Mouse (Mus musculus) cerebellum, adult 9-11 months (tissue): ENCODE measurements around the gene Syt12.

Experiments used
- DNase-seq: peaks from one replicate; pipeline ENCODE4 v3.0.0; 2022

The Syt12 gene

DNA sequence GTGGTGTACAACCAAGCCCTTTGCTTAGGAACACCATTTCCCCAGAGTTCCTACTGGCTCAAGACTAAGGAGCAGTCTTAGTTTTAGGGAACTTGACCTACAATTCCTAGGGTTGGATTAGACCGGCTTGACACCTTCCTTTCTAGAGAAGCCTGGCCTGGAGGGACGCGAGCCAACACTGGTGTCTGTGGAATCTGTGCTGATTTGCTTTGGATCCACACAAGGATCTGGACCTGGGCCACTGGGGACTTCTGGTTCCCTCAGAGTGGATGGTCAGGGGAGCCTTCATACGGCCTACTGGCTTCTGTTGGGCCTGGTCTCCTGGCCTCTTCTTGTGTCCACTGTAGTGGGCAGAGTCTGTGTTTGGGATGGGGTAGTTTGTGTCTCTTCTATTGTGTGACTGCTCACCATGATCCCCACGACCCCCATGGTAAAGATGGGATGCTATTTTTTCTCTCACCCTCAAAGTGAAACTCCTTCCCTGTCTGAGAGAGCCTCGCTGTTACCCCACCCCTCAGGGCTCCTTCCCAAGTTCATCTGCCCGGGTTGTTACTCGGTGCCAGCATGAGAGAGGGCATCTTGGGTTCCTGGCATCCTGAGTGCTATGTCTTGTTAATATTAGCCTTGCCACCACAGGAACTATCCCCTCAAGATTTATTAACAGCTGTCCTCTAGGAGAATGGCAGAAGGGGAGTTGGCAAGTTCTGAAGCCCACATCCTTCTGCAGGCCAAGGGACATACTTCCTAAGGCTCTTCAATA, 30.4 kb downstream of the Syt12 start:
- peak; percentile 66 for DNase-seq

DNA sequence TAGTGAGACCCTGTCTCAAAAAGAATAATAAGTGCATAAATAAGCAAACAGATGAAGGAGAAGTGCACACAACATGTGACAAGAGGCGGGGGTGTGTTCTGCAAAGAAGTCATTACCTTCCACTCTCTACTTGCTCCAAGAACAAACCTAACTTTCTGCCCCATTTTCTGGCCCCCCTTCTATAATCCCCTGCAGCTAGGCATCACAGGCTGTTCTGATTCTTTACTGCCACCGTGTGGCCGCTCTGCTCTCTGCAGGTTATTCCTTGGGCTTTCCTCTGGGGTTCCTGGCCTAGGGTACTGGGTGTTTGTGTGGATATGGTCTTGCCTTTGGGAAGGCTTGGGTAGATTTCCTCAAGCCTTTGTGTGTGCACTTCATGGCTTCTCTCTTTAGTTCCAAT, 34.8 kb downstream of the Syt12 start:
- DNase-seq: peak; percentile 73

DNA sequence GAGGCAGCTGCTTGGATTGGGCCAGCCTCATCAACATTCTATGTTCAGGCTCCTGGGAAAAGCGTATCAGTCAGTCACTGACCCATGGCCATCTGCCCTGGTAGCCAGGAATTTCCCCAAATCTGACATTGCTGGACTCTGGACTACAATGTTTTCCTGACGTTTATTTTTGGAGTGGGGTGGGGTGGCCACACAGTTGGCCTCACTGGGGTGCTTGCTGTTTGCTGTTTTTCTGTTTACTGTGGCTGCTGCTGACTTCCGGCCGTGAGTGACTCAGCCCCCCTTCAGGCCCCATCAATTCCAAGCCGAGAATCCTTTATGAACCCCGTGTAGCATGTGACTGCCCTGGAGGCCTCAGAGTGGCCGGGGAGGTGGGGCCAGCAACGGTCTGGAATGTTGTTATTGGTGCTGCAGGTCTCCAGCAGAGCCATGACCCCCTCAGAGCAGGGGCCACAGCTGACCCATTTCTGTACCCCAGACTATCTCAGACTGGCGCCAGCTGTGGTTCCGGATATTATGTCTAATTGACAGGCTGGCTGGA, 35.6 kb downstream of the Syt12 start:
- peak; percentile 43 for DNase-seq

DNA sequence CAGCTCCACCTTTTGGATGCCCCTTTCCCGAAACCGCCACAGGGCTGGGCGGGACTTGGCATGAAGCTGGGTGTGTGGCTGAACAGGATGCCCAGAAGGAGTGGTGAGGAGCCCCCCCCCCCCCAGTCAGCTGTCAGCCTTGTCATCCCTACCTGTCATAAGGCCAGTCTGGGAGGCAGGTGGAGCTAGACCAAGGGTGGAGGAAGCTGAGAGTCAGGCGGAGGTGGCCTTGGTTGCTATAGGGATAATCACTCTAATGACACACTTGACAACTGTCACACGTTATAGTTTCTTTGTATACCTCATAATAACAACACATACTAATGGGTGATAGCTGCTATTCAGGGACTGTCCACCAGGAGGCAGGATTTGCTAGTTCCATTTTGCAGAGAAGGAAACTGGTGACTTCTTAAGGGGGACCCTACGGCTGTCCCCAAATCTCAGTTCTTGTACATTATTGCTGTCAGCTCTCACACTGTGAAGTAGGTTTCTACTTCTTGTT, 36.1 kb downstream of the Syt12 start:
- DNase-seq: peak; percentile 58

DNA sequence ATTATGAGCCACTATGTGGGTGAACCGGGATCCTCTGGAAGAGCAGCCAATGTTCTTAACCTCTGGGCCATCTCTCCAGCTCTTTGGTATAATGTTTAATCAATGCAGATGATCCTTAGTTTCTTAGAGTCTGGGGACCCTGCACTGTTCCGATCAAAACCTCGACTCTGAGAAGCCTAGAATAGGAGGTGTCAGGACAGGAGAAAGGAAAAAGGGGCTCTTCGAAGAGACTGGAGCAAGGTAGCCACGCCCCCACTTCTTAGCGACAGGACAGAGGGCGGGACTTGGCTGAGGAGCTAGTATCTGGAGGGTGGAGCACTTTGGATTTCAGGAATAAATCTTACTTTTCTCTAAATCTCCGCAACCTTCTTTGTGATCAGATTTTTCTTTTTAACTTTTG, 37.0 kb downstream of the Syt12 start:
- no peak for DNase-seq

DNA sequence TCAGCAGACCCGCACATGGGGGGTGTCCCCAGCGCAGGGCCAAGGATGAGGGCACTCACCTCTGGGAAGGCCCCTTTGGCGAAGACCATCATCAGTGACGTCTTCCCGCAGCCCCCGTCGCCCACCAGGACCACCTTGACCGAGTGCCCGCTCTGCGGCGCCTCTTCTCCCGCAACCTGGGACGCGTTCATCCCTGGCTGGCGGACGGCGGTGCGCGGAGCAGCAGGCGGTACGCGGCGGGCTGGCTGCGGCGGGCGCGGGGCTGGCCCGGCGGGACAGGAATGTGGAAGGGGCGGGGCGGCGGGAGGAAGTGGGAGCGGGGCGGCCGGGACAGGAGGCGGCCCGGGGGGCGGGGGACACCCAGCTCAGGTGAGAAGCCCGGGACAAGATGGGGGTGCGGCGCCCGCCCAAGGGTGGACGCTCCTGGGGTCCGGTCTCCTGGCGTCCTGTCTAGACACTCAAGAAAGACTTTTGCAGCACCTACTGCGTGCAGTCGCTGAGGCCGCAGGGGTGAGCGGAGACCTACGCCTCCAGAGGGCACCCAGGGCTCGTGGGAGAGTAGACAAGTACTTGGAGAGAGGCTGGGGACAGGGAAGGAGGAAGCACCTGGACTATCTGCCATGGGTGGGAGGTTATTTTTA, 38.0 kb downstream of the Syt12 start, which contains the start of gene Rhod:
Gene Rhod (minus strand): TSS at position 272 of the 641 bp plus-strand sequence.
- peak; percentile 32 for DNase-seq

DNA sequence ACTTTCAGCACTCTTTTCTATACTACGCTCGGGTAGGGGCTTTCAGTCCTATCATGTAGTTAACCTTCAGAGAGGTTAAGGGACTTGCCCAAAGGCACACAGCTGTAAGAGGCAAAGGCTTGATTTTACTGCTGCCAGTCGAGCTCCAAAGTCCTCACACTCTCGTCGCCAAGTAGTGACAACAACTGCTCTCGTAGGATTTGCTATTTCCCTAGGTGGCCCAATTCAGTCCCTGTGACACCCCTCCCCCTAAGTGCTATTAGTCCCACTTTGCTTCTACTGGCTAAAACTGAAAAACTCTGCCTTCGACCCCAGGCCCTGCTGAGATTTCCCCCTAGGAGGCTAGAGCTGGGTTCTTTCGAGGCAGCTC, 38.5 kb downstream of the Syt12 start:
- no peak for DNase-seq

DNA sequence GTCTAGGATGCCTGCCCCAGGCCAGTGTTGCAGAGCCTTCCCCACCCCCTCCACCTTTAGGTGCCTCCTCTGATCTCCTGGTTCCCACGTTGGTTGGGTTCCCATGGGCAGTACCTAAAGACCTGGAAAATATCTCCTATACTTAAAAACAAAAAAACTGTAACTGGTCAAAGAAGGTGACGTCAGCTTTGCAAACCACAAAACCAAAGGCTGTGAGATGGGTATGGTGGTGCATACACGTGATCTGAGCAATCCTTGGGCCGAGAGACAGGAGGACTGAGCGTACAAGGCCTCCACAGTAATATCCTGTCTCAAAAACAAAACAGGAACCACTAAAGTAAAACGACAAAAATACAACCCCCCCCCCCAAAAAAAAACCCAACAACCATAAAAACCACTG, 39.4 kb downstream of the Syt12 start:
- no peak for DNase-seq

DNA sequence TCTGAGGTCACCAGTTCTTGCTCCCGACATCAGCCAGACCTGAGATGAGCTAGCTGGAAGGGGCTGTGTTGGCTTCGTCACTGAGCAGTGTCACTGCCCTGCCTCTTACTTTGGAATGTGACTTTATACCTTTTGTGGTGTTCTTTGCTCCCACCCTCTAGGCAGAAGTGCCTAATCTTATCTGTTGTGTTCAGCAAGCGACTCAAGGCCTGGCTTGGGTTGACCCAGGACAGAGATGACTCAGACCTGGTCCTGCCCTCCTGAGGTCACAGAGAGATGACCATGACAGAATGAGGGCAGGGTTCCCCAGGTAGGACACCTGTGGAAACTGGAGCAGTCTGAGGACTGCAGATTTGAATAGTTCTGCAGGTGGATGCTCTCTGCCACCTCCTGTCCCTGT, 41.0 kb downstream of the Syt12 start:
- DNase-seq: no peak

DNA sequence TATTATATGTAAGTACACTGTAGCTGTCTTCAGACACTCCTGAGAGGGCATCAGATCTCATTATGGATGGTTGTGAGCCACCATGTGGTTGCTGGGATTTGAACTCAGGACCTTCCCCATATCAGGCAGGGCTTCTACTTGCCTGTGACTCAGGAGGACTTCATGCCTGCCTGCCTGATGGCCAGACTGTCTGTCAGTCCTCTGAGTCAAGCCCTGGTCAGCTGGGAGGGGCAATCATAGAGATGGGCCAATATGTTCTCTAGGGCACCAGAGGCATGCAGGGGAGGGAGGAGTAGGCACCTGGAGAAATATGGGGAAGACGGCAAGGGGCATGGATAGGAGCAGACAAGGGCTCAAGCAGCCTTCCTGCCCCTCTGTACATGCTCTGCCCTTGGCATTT, 42.2 kb downstream of the Syt12 start:
- no peak for DNase-seq

DNA sequence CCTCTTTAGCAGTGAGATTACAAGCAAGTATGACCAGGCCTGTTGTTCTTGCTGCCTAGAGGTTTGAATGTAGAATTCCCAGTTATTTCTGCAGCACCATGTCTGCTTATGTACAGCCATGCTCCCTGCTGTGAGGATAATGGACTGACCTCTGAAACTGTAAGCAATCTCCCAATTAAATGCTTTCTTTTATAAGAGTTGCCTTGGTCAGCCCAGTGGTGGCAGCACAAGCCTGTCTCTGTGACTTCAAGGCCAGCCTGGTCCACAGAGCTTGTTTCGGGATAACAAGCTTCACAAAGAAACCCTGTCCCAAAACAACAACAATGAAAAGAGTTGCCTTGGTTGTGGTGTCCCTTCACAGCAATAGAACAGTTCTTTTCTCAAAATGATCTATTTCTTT, 43.5 kb downstream of the Syt12 start:
- DNase-seq: no peak

DNA sequence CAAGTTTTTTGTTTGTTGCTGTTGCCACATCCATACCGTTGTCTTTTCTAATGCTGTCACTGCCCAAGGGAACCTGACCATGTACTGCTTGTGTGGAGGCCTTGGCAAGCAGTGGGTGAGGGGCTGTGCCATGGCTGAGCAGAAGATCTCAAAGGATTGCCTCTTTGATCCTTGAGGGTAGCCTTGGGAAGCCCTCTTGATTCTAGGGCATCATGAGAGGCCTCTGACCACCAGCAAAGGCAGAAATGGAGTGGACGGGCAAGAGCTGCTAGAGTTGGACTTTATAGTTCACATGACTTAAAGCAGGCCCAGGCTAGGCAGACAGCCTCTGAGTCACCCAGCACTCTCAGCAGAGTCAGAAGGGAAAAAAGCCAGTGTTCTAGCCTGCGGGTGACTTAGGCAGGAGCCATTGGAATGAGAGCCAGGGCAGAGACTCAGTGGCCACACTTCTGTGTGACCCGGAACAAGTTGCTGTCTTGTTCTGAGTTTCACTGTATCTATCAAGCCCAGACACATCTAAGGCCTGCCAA, 47.1 kb downstream of the Syt12 start:
- DNase-seq: no peak

DNA sequence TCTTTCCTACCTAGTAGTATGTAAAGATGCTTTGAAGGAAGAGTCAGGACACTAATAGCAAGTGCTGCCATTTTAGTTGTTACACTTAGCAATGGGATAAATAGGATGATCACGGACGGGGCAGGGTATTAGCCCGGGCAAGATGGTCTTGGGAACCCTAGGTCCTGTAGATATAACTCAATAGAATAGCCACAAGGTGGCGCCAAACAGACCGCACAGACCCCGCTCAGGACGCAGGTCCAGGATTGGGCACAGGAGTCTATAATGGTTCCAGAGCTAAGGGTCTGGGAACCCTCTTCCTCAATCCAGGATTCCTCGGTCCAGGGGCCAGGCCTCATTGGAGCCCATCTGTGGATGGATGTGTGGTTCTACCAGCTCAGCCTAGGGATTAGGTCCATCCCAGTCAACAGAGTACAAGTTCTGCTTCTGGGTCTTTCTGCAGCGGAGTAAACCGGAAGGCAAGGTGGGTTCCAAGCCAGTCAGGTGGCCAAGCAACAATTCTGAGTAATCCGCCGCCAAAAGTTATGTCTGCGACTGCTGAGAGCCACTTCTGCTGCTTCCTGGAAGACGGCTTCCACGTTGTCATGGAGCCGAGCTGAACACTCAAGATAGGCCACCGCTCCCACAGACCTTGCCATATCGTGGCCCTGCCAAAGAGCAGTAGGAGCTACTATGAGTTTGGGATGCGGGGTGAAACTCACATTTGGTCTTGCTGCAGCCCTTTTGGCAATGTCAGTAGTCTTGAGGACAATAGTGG, 51.5 kb downstream of the Syt12 start:
- DNase-seq: no peak

DNA sequence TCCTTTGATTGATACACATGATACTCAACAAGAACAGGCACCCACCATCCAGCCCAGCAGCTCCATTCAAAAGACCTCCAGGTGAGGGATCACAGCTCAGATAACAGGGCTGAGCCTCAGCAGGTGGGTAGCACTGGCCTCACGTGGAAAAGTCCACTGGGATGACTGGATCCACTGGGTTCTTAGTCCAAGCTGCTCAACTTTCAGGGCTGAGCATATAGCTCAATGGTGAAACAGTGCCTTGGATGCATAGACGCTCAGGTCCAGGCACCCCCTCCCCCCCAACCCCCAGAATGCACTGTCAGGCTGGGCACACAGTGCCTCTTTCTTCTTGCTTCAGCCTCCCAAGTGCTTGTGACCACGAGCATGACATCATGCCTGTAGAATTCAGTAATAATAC, 54.2 kb downstream of the Syt12 start:
- DNase-seq: no peak

DNA sequence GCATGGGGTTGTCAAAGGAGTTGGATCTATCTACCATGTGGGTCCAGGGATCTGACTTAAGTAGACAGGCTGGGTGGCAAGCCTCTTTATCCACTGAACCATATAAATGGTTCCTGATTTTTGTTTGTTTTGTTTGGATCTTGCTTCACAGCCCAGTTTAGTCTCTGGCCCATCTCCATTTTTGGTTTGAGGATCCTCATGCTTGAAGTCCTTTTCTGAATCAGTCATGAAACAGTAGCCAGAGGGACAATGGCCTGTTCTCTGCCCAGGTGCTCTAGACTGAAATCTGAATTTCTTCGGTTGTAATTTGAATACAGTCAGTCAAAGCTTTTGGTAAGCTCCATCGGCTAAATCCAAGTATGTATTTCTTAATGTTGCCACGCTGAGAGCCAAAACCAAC, 54.7 kb downstream of the Syt12 start:
- DNase-seq: no peak

DNA sequence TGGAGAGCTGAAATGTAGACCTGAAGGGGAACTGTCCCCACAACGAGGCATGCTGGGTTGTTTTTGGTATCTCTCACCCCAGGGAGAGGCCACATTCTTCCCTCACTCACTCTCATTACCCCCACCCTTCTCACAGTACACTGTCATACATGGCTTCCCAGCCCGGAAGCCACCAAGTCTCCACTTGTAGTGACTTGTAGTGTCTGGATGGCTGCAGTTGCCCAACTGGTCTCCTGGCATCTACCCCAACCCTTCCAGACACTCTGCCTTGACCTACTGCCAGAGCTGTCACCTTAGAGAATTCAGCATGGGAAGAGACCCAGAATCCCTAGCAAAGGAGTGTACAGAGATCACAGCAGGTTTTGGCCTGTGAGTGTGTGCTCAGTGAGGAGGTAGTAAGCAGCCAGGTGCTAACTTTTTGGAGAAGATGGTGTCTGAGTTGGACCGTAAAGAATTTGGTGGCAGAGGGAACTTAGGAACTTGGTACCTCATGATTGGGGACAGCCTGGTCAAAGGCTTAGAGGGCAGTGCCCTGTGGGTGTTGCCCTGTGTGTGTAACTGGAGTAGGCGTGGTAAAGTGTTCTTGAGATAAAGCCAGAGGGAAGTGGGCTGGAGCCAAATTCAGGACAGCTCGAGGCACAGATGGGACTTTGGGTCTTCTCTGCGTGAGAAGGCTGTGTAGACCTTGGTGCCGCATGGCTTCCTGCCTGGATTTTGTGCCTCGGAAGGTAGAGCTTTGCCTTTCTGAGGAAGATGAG, 56.9 kb downstream of the Syt12 start:
- DNase-seq: peak; percentile 85

DNA sequence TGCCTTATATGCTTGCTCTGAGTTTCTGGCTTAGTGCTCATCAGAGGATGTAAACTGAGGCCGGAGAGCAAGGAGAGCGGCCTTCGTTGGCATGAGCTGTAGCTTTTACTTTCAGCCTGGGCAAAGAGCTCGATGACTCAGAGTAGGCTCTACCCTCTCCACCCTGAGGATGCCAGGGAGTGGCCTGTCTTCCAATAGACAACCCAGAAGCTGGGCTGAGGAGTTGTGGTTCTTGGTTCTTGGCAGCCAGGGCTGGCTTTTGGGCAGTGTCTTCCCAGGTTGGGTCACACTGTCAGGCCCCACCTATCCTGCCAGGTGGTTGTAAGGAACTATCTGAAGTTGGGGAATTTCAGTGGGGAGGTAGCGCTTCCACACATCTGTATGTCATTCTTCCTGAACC, 57.5 kb downstream of the Syt12 start:
- peak; percentile 38 for DNase-seq

DNA sequence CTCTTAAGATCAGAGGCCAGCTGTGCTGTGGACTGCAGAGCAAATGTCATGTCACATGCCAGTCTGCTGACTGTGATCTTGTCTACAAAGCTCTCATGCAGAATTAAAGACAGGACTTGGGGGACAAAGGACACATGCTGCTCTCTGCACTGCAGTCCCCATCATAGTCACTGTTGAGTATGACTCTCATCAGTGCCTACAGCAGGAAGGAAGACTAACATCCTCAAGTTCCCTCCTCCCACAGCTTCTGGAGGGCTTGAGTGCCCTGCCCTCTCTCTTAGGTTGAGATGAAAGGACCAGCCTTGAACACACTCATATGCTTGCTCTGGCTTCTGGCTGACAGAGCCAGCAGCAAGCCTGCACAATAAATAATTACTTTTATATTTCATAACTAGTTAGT, 59.5 kb downstream of the Syt12 start:
- no peak for DNase-seq

DNA sequence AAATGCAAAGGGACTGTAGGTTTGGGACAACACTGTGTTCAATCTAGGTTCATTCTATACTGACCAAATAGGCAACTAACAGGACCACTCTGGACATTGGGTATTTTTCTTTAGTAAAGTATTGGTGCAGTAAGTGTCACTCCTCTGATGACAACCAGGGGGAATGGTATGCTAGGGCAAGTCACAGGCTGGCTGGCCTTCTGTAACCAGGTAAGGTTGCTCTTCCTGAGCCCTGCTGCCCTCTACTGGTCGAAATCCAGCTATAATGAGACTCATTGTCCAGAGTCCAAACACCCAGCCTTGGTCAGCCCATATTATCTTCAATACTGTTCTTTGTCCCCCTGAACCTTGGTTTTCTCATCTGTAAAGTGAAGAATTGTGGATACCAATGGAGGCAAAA, 60.1 kb downstream of the Syt12 start:
- peak; percentile 75 for DNase-seq

DNA sequence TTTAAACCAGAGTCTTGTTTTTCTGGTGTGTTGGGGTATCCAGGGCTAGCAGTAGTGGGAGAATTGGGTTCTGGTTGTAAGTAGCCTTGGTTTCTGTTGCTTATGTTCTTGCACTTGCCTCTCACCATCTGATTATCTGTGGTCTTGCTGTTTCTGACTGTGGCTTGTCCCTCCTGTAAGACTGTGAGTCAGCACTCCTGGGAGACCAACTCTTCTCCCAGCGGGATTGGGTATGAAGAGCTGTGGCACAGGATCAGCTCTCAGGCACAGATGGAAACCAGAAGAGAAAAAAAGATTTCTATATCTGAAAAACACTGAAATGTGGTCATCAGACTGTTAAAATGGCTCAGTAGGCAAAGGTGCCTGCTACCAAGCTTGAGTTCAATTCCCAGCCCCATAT, 62.6 kb downstream of the Syt12 start:
- no peak for DNase-seq

DNA sequence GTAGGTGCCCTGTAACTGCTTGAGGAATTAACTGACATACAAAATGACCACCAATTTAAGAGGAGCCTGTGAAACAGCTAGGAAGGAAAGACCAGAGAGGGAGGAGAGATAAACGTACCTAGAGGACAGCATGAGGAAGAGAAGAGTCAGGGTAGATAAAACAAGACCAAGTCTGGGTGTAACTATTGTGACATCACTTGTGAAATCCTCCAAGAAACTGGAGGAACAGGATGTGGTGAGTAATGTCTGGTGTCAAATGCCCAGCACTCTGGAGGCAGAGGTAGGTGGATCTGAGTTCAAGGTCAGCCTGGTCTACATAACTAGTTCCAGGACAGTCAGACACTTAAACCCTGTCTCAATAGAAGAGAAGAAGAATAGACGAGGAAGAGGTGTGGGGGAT, 68.2 kb downstream of the Syt12 start:
- no peak for DNase-seq

DNA sequence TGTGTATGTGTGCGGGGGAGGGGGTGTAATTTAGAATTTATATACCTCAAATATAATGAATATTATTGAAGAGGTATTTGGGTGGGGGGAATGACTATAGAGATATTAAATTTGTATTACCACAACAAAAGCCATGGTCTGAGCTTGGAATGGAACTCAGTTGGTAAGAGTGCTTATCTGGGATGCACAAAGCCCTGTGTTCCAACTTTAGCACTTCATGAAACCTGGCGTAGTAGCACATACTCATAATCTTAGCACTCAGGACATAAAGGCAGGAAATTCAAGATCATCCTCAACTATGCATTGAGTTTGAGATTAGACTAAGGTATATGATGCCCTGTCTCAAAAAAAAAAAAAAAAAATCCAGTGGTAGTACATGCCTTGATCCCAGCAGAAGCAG, 72.4 kb downstream of the Syt12 start:
- no peak for DNase-seq

DNA sequence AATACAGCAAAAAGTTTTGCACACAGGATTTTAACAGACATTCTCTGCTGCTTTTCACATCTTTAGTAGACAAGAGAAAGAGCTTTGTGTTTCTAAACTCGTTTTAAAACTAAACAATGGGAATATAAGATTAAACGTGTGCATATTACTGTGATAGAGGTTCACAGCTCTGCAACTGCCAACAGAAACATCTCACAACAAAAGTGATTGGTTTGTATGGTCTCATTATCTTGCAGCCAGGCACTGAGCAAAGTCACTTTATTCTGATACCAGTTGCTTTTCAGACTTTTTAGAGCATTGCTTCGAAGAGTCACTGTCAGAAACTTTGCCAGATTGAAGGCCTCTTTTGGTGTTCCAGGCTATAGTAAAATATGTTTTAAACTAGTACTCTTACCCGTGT, 78.3 kb downstream of the Syt12 start:
- DNase-seq: no peak
